ENCODE assay signal across 32 mouse cellular contexts in the genomic region with DNA sequence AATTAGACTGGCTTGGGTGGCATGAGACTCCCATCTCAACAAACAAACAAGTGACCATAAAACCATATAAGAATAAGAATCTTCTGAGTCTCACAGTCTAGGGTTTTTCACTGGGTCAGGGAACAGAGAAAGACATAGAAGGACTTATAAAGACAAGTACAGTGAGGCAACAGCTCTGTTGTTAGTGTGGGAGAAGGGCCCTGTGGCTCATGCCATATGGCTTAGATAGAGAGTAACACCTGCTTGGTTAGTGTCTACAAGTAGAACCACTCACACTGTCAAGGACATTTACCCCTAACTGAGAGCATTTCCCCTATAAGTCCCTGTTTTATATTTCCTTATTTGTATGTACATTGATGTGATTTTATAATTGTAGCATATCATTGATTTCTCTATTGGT. TPM values are rescaled to one million over a fixed set of nuclear protein-coding genes. Genes with fewer than 3 reads are reported as not detected.
DNase-seq lines count a peak whose midpoint lies in the region; ATAC-seq and TF ChIP-seq lines count a peak whose summit lies in the region.
"Had no signal": no experiment of that assay in that cellular context is flagged by ENCODE, and none has a peak within 500 bp of the region (broad histone marks: within the 10 kb centered on the region; RNA-seq: fewer than 3 reads in every experiment).

No protein-coding gene starts in this region.

- no peaks in the 10 kb centered on the region for H3K27me3 ChIP-seq in cerebellum, adult 2 months (ENCODE audit: control insufficient read depth, insufficient read depth, low read length)
- H3K27me3 ChIP-seq: embryonic facial prominence, embryonic 15.5 days; forebrain, embryonic 12.5 days; hindbrain, embryonic 13.5 days; limb, embryonic 12.5 days; lung, embryonic 15.5 days; midbrain, embryonic 12.5 days; neural tube, embryonic 13.5 days had no signal

- DNase-seq in heart, adult 11 months = peak; percentile 2
- no peak for DNase-seq in heart, postnatal 36 days
- DNase-seq in brain, adult 2 months (ENCODE audit: low read depth, low spot score) = peak; percentile 83
- peak; percentile 43 to 77 for DNase-seq in cerebellum, adult 2 months
- peak; percentile 26 to 65 for DNase-seq in cerebellum, postnatal 14 days
- DNase-seq in spleen, adult 18-20 months = no peak
- DNase-seq: adrenal gland, postnatal 10 days; forebrain, postnatal 0 days; gastrocnemius, postnatal 10 days; heart, postnatal 4 days; kidney, adult 18-20 months; lung, postnatal 36 days; thymus, postnatal 4 days had no signal

- peak overlapping the region; percentile 78; the same call in 1 of the 2 replicates for H3K27ac ChIP-seq in cerebellum, adult 2 months (ENCODE audit: insufficient read depth, low read length)
- H3K27ac ChIP-seq: embryonic facial prominence, embryonic 10.5 days; embryonic facial prominence, embryonic 15.5 days; forebrain, embryonic 12.5 days; hindbrain, embryonic 13.5 days; limb, embryonic 12.5 days; lung, embryonic 15.5 days; midbrain, embryonic 12.5 days; neural tube, embryonic 13.5 days had no signal

- no peak for TF ChIP-seq POLR2A in cerebellum, adult 2 months (IDR thresholded peaks at IDR 0.05; ENCODE audit: borderline replicate concordance, insufficient read depth, low read length)

- H3K4me3 ChIP-seq in cerebellum, adult 2 months (replicated peaks; ENCODE audit: insufficient read depth, low read depth, low read length) = no peak overlapping the region
- H3K4me3 ChIP-seq: embryonic facial prominence, embryonic 10.5 days; embryonic facial prominence, embryonic 15.5 days; forebrain, embryonic 12.5 days; hindbrain, embryonic 13.5 days; limb, embryonic 12.5 days; lung, embryonic 15.5 days; midbrain, embryonic 12.5 days; neural tube, embryonic 13.5 days had no signal

- no peak for ATAC-seq in granulocyte monocyte progenitor cell, adult 5-6 weeks (replicated peaks; ENCODE audit: poor library complexity, severe bottlenecking)
- ATAC-seq: forebrain, postnatal 0 days; inflammation-experienced regulatory T-cells, adult 6 months had no signal

- intact Hi-C loops in heart, postnatal 36 days (cut with DNase I) = no loop called here

- TF ChIP-seq CTCF in cerebellum, adult 2 months (IDR thresholded peaks at IDR 0.05; ENCODE audit: borderline replicate concordance, insufficient read depth, low read depth, low read length) = no peak

- H3K4me1 ChIP-seq in cerebellum, adult 2 months (ENCODE audit: control insufficient read depth, insufficient read depth, low read length) = peaks cover 12% of the 10 kb centered on the region
- H3K4me1 ChIP-seq: embryonic facial prominence, embryonic 10.5 days; embryonic facial prominence, embryonic 15.5 days; forebrain, embryonic 12.5 days; hindbrain, embryonic 13.5 days; limb, embryonic 12.5 days; lung, embryonic 15.5 days; midbrain, embryonic 12.5 days; neural tube, embryonic 13.5 days had no signal

RNA-seq across cellular contexts. Expression of a gene that starts 46.4 kb away (rescaled TPM):
- not detected for total RNA-seq in heart, postnatal 36 days (2021)
- 0.08 and 0.17 TPM in 2 replicates for polyA plus RNA-seq in cerebellum, adult 2 months (2012; rRNA removed)
- total RNA-seq in granulocyte monocyte progenitor cell, adult 5-6 weeks (2014; fragmentation: Nextera tagmentation) = not detected in 2 replicates
- total RNA-seq in granulocyte monocyte progenitor cell, adult 5-6 weeks (2017) = not detected in 2 replicates
- total RNA-seq: adrenal gland, postnatal 10 days; forebrain, postnatal 0 days; heart, postnatal 4 days; liver, adult 2 months; megakaryocyte, adult 5-6 weeks had no signal
- polyA plus RNA-seq: embryonic facial prominence, embryonic 15.5 days; forebrain, embryonic 12.5 days; G1E; heart, embryonic 11.5 days; heart, embryonic 16.5 days; inflammation-experienced regulatory T-cells, adult 6 months; kidney, embryonic 16.5 days; limb, embryonic 12.5 days; liver, adult 2 months; liver, embryonic 16.5 days; lung, embryonic 15.5 days; midbrain, embryonic 12.5 days; stomach, embryonic 14.5 days; thymus, postnatal 0 days had no signal

Comparison
In these comparisons a context has a peak if more than half of its experiments do, and no peak if none do; other contexts are left out.
1. DNase-seq: peak in heart, adult 11 months (single experiment), brain, adult 2 months (single experiment), cerebellum, adult 2 months (2 of 2) and cerebellum, postnatal 14 days (2 of 2); none in heart, postnatal 36 days (0 of 2) and spleen, adult 18-20 months (0 of 2).